Mouse (Mus musculus): ENCODE results near the gene Hmgb1.

DNA sequence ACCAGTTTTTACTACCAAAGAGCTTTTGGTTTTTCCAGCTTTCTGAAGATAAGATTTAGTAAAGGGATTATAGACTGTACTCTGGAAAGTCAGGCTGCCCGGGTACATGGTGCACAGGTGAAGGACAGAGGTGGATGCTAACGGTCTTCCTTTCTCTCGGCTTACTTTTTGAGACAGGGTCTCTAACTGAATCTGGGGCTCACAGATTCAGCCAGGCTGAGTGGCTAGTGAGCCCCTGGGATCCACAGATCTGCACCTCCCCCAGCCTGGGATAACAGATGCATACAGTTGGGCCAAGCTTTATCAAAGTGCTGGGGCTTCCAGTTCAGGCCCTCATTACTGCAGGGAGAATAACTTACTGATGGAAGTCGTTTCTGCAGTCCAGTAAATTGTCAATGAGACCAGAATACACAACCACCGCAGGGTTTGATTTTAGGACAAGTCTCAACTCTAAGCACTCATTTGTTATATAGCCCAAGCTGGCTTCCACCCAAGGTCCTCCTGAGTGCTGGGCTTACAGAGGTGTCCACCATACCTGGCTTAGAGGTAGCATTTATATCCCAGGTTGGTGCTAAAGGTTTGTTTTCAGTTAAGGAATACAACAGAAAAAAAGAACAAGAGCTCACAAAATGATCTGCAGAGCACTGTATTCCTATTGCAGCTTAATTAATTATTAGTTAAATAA, 2.0 kb downstream of the Hmgb1 start:
- no peak for TF ChIP-seq POLR2AphosphoS5 (IDR thresholded peaks at IDR 0.05; ENCODE audit: insufficient replicate concordance, low read depth, low read length)
- TF ChIP-seq CTCF (IDR thresholded peaks at IDR 0.05; ENCODE audit: low read depth, low read length), result no peak
- TF ChIP-seq GATA1 (IDR thresholded peaks at IDR 0.05; ENCODE audit: borderline replicate concordance, low read length), result no peak
- TF ChIP-seq TAL1 (conservative IDR thresholded peaks at IDR 0.05; ENCODE audit: low read depth, low read length), result no peak
